Mouse (Mus musculus): ENCODE measurements around the gene Ttll8. TPM values are rescaled to one million over a fixed set of nuclear protein-coding genes. Genes with fewer than 3 reads are reported as not detected.

The Ttll8 gene
- polyA plus RNA-seq, 1 experiment from 2014 or later, result not detected

GRCm38 (mm10) chr15:88856613-88857012, 97.6 kb downstream of the Ttll8 start:
- Histone ChIP-seq H3K27me3 (ENCODE audit: control insufficient read depth, insufficient read depth, low read length) (no peaks in the 10 kb centered on the region), H3K4me2 (ENCODE audit: low read length) (no peak overlapping the region), H3K27ac (replicated peaks; ENCODE audit: low read depth, low read length) (no peak overlapping the region), H3K9me3 (ENCODE audit: control insufficient read depth, low read length) (no peaks in the 10 kb centered on the region), H3K4me3 (replicated peaks; ENCODE audit: low read depth, low read length) (no peak overlapping the region), H3K9ac (replicated peaks; ENCODE audit: low read length) (no peak overlapping the region), H3K36me3 (ENCODE audit: control insufficient read depth, insufficient read depth, low read length) (no peaks in the 10 kb centered on the region), H3K4me1 (ENCODE audit: control insufficient read depth, insufficient read depth, low read length) (peaks cover 4% of the 10 kb centered on the region)
- no peak for DNase-seq
- no peak for ATAC-seq (ENCODE audit: low FRiP score, low TSS enrichment)
- WGBS, result 89% methylated on average over 5 of the region's 5 CpGs

GRCm38 (mm10) chr15:88855896-88856417, 98.3 kb downstream of the Ttll8 start:
- H3K36me3 ChIP-seq (ENCODE audit: control insufficient read depth, insufficient read depth, low read length), result no peaks in the 10 kb centered on the region
- no peak overlapping the region for H3K4me3 ChIP-seq (replicated peaks; ENCODE audit: low read depth, low read length)
- 82% methylated on average over 6 of the region's 6 CpGs for WGBS
- no peaks in the 10 kb centered on the region for H3K27me3 ChIP-seq (ENCODE audit: control insufficient read depth, insufficient read depth, low read length)
- no peak overlapping the region for H3K4me2 ChIP-seq (ENCODE audit: low read length)
- H3K27ac ChIP-seq (replicated peaks; ENCODE audit: low read depth, low read length), result no peak overlapping the region
- H3K9me3 ChIP-seq (ENCODE audit: control insufficient read depth, low read length), result no peaks in the 10 kb centered on the region
- no peaks in the 10 kb centered on the region; the same call in 1 of the 2 replicates for H3K4me1 ChIP-seq (ENCODE audit: control insufficient read depth, insufficient read depth, low read length)
- no peak overlapping the region for H3K9ac ChIP-seq (replicated peaks; ENCODE audit: low read length)
- DNase-seq (no peak), ATAC-seq (ENCODE audit: low FRiP score, low TSS enrichment) (no peak)

GRCm38 (mm10) chr15:88854969-88855830, 99.0 kb downstream of the Ttll8 start:
- no peaks in the 10 kb centered on the region for H3K36me3 ChIP-seq (ENCODE audit: control insufficient read depth, insufficient read depth, low read length)
- DNase-seq, result no peak
- H3K4me2 ChIP-seq (ENCODE audit: low read length), result no peak overlapping the region
- H3K9ac ChIP-seq (replicated peaks; ENCODE audit: low read length), result no peak overlapping the region
- no peaks in the 10 kb centered on the region for H3K9me3 ChIP-seq (ENCODE audit: control insufficient read depth, low read length)
- H3K4me3 ChIP-seq (replicated peaks; ENCODE audit: low read depth, low read length), result no peak overlapping the region
- ATAC-seq (ENCODE audit: low FRiP score, low TSS enrichment), result no peak
- no peak overlapping the region for H3K27ac ChIP-seq (replicated peaks; ENCODE audit: low read depth, low read length)
- H3K4me1 ChIP-seq (ENCODE audit: control insufficient read depth, insufficient read depth, low read length), result no peaks in the 10 kb centered on the region
- WGBS, result 78% methylated on average over 15 of the region's 15 CpGs
- no peaks in the 10 kb centered on the region for H3K27me3 ChIP-seq (ENCODE audit: control insufficient read depth, insufficient read depth, low read length)

GRCm38 (mm10) chr15:88854119-88854968, 99.9 kb downstream of the Ttll8 start:
- Histone ChIP-seq H3K9ac (replicated peaks; ENCODE audit: low read length) (no peak overlapping the region), H3K4me2 (ENCODE audit: low read length) (no peak overlapping the region), H3K9me3 (ENCODE audit: control insufficient read depth, low read length) (no peaks in the 10 kb centered on the region), H3K27ac (replicated peaks; ENCODE audit: low read depth, low read length) (no peak overlapping the region), H3K4me1 (ENCODE audit: control insufficient read depth, insufficient read depth, low read length) (no peaks in the 10 kb centered on the region), H3K4me3 (replicated peaks; ENCODE audit: low read depth, low read length) (no peak overlapping the region), H3K36me3 (ENCODE audit: control insufficient read depth, insufficient read depth, low read length) (no peaks in the 10 kb centered on the region), H3K27me3 (ENCODE audit: control insufficient read depth, insufficient read depth, low read length) (no peaks in the 10 kb centered on the region)
- DNase-seq, result no peak
- WGBS, result 56% methylated on average over 6 of the region's 6 CpGs
- ATAC-seq (ENCODE audit: low FRiP score, low TSS enrichment), result no peak

- no peaks in the 10 kb centered on the region for H3K9me3 ChIP-seq (ENCODE audit: control insufficient read depth, low read length)
- no peaks in the 10 kb centered on the region for H3K36me3 ChIP-seq (ENCODE audit: control insufficient read depth, insufficient read depth, low read length)
- no peaks in the 10 kb centered on the region for H3K4me1 ChIP-seq (ENCODE audit: control insufficient read depth, insufficient read depth, low read length)
- H3K9ac ChIP-seq (replicated peaks; ENCODE audit: low read length), result no peak overlapping the region
- H3K27me3 ChIP-seq (ENCODE audit: control insufficient read depth, insufficient read depth, low read length), result no peaks in the 10 kb centered on the region
- H3K4me3 ChIP-seq (replicated peaks; ENCODE audit: low read depth, low read length), result no peak overlapping the region
- H3K27ac ChIP-seq (replicated peaks; ENCODE audit: low read depth, low read length), result no peak overlapping the region
- WGBS, result 91% methylated on average over 9 of the region's 9 CpGs
- no peak for DNase-seq
- no peak overlapping the region for H3K4me2 ChIP-seq (ENCODE audit: low read length)
- ATAC-seq (ENCODE audit: low FRiP score, low TSS enrichment), result no peak
Measured at GRCm38 (mm10) chr15:88853106-88853505, 101.1 kb downstream of the Ttll8 start.

- Histone ChIP-seq H3K27me3 (ENCODE audit: control insufficient read depth, insufficient read depth, low read length) (no peaks in the 10 kb centered on the region), H3K27ac (replicated peaks; ENCODE audit: low read depth, low read length) (no peak overlapping the region), H3K36me3 (ENCODE audit: control insufficient read depth, insufficient read depth, low read length) (no peaks in the 10 kb centered on the region), H3K4me1 (ENCODE audit: control insufficient read depth, insufficient read depth, low read length) (no peaks in the 10 kb centered on the region), H3K9ac (replicated peaks; ENCODE audit: low read length) (no peak overlapping the region), H3K9me3 (ENCODE audit: control insufficient read depth, low read length) (no peaks in the 10 kb centered on the region), H3K4me2 (ENCODE audit: low read length) (no peak overlapping the region), H3K4me3 (replicated peaks; ENCODE audit: low read depth, low read length) (no peak overlapping the region)
- ATAC-seq (ENCODE audit: low FRiP score, low TSS enrichment) (no peak), DNase-seq (no peak)
- whole genome bisulfite sequencing, result 83% methylated on average over 10 of the region's 10 CpGs
Measured at GRCm38 (mm10) chr15:88851507-88852149, 102.6 kb downstream of the Ttll8 start.

- Histone ChIP-seq H3K4me3 (replicated peaks; ENCODE audit: low read depth, low read length) (no peak overlapping the region), H3K4me2 (ENCODE audit: low read length) (no peak overlapping the region), H3K9me3 (ENCODE audit: control insufficient read depth, low read length) (no peaks in the 10 kb centered on the region), H3K27me3 (ENCODE audit: control insufficient read depth, insufficient read depth, low read length) (no peaks in the 10 kb centered on the region), H3K4me1 (ENCODE audit: control insufficient read depth, insufficient read depth, low read length) (no peaks in the 10 kb centered on the region), H3K36me3 (ENCODE audit: control insufficient read depth, insufficient read depth, low read length) (no peaks in the 10 kb centered on the region), H3K27ac (replicated peaks; ENCODE audit: low read depth, low read length) (no peak overlapping the region), H3K9ac (replicated peaks; ENCODE audit: low read length) (no peak overlapping the region)
- WGBS, result 48% methylated on average over 3 of the region's 3 CpGs
- DNase-seq, result no peak
- ATAC-seq (ENCODE audit: low FRiP score, low TSS enrichment), result no peak
Measured at GRCm38 (mm10) chr15:88851076-88851475, 103.1 kb downstream of the Ttll8 start.

- DNase-seq (no peak), ATAC-seq (ENCODE audit: low FRiP score, low TSS enrichment) (no peak)
- Histone ChIP-seq H3K27ac (replicated peaks; ENCODE audit: low read depth, low read length) (no peak overlapping the region), H3K27me3 (ENCODE audit: control insufficient read depth, insufficient read depth, low read length) (no peaks in the 10 kb centered on the region), H3K4me2 (ENCODE audit: low read length) (no peak overlapping the region), H3K4me3 (replicated peaks; ENCODE audit: low read depth, low read length) (no peak overlapping the region), H3K36me3 (ENCODE audit: control insufficient read depth, insufficient read depth, low read length) (no peaks in the 10 kb centered on the region), H3K4me1 (ENCODE audit: control insufficient read depth, insufficient read depth, low read length) (no peaks in the 10 kb centered on the region), H3K9ac (replicated peaks; ENCODE audit: low read length) (no peak overlapping the region), H3K9me3 (ENCODE audit: control insufficient read depth, low read length) (no peaks in the 10 kb centered on the region)
- WGBS, result 67% methylated on average over 10 of the region's 10 CpGs
Measured at GRCm38 (mm10) chr15:88850146-88850826, 103.9 kb downstream of the Ttll8 start.
